Mouse (Mus musculus): ENCODE measurements around the gene Nipal1.

Gene Nipal1

DNA sequence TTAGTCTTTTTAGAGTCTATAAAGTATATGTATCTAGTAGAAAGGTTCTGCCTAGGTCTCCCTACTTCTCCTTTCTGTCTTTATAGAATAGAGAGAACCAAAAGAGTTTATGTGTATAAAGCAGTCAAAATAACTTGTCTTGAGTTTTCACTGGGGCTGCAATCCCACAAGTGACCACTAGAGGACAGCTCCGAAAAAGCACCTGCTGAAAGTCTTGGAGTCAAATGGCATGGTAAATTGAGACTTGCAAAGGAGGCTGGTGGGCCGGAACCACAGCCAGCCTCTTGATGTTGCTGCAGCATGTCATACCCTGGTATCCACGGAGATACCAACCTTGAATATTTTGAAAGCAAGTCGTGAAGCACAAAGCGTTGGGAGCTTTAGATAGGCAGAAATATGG is 17.7 kb downstream of the Nipal1 start:
- DNase-seq (ENCODE audit: low spot score), result peak; percentile 34

- DNase-seq (ENCODE audit: low spot score), result no peak
Observed at GRCm38 (mm10) chr5:72666428-72666827, 18.8 kb downstream of the Nipal1 start.

DNA sequence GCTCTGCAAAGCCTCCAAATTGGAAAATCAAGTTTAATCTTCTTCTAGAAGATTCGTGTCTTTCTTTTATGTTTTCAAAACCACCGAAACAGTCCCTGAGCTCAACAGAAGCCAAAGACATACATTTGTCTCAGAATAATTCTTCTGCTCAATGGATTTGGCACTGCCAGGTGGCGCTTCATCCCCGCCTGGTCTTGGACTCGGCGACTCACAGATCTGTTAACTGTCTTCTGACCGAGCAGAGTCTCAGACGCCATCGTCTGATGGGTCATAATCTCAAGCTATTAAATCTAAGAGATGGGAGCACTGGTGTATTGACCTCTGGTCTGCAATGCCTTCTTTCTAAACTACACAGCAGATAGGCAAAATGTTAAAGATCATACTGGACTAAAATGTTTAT is 20.8 kb downstream of the Nipal1 start:
- DNase-seq (ENCODE audit: low spot score), result no peak

DNA sequence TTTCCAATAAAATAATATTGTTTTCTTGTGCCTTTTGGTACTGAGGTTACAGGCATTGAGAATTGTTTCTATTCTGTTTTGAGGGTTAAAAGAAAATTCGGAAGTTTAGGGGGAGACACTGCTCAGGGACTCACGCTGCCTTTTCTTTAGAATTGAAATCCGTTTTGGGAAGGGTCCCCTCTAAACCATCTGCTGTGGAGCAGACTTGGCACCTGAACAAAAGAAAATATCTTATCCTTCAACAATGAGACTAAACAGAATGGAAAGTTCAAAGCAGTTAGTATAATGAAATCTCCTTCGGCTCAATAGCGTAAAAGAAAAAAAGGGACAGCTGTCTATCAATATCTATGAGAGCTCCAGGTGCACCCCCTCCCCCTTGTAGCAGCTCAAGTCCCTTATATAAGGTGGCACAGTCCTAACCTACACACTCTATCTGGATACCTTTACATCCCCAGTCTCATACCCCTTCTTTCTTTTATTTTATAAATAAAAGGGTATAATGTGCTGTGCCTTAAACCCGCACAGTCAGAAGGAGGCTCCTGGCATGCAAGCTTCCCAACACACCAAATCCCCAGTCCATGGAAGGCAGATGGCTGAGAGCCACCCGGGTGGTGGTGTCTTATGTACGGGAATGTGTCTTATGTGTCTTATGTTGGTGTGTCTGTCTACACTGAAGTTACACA is 23.6 kb downstream of the Nipal1 start:
- no peak for DNase-seq (ENCODE audit: low spot score)

GRCm38 (mm10) chr5:72674994-72675542 is 27.5 kb downstream of the Nipal1 start:
- DNase-seq (ENCODE audit: low spot score), result no peak

DNA sequence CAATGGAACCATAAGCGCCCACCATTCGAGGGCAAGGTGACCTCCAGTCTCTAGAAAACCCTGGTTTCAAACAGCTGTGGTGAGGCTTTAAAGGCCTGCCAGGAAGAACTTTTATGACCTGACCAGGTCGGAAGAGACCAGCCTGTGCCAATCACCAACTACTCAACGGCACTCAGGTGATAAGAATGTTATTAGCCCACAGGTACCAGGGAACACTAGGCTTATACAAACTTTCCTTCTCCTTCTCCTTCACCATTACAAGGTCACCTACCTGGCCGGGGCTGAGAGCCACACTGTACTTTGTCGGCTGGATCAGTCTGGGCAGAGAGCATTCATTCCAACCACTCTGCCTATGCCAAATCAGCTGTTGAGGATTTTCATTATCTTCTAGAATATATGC is 33.9 kb downstream of the Nipal1 start:
- DNase-seq (ENCODE audit: low spot score), result no peak

DNA sequence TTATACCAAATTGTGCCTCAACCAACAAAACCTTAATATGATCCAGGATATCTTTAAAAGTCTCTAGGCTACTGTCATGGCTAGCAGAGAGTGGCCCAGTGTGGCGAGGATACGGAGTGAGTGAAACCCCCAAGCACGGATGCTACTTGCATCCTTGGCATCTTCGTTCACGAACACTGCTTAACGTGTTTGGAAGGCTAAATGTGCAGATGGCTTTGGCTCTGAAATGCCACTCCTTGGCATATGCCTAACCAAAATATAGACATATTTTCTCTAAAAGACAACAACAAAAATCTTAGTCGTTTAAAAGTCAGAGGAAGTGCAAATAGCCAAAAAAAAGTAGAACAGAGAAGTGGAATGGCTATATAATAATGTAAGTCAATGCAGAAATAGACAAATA is 42.0 kb downstream of the Nipal1 start:
- no peak for DNase-seq (ENCODE audit: low spot score)

- no peak for DNase-seq (ENCODE audit: low spot score)
Observed at GRCm38 (mm10) chr5:72690516-72690915, 42.9 kb downstream of the Nipal1 start.

- DNase-seq (ENCODE audit: low spot score), result no peak
Observed at GRCm38 (mm10) chr5:72694684-72695083, 47.1 kb downstream of the Nipal1 start.

DNA sequence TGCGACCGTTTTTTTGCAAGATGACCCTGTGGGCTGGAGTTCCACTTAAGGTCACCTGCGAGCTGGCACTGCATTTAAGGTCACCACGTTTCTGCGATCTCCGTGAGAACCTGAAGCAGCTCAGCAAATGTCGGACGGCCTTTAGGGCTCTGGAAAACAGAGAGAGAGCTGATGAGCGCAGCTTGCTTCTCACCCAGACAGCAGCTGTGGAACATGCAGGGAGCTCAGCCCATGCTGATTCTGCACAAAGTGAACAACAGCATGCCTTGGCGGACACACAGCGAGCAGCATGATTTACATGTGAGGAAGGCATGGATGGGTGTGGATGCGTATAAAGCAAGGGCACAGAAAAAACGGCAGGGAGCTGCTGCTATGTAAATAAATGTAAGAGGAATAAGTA is 48.9 kb downstream of the Nipal1 start:
- peak; percentile 57 for DNase-seq (ENCODE audit: low spot score)

DNA sequence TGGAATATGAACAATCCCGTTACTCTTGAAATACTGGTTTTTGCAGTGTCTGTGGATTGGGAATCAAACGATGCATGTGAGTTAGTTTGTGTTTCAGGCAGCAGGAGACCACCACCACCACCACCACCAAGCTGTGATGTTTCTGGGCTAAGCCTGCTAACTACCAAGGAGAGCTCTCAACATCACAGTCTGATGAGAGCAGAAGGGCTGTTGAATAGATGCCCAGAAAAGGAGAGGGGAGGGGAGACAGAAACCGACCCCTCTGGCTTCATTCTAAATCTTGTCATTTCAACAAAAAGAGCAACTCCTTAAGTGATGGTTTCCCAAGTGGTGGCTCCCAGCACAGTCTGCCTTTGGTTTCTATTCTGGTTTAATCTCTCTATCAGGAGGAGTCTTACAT is 50.7 kb downstream of the Nipal1 start:
- DNase-seq (ENCODE audit: low spot score), result no peak

DNA sequence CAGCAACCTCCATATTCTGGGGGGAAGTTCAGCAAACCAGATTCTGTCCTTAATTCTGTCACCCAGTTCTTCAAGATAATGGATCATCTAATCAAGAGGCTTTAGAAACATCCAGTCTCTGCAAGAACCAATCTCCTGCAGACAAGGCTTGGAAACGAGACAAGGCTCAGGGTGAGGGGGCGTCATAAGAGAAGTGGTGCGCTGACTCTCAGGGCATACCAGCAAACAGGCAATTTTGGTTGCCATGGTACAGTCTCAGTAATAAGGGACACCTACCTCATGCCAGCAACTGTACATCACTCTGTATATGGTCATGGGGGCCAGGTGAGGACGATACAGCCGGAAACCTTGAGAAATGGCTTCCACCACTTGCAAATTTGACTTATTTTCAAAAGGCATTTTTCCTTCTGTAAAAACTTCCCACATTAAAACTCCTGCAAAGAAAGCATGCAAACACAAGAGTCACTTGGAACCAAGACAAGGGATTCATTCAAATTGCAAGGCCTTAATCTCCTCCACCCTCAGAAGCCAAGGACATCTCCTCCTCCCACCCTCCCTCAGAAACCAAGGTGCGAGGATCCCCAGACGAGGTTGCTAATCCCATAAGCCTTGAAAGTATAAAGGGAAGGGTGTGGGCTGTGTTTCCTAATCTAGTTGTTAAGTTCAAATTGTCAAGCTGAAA is 51.4 kb downstream of the Nipal1 start:
- no peak for DNase-seq (ENCODE audit: low spot score)

DNA sequence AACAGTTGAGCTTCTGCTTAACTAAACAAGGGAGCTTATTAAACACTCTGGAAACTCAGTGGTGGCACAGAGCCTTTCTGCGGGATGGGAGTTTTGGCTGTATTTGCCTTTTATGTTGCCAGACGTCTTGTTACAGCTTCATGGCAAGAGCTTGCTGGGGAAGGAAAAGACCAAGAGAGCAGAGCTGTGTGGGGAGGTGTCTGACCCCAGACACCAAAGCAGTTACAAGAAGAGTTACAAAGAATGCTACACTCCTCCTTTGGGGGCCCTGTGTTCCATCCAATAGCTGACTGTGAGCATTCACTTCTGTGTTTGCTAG is 51.9 kb downstream of the Nipal1 start:
- DNase-seq (ENCODE audit: low spot score), result no peak

GRCm38 (mm10) chr5:72702202-72702601 is 54.6 kb downstream of the Nipal1 start:
- no peak for DNase-seq (ENCODE audit: low spot score)

DNA sequence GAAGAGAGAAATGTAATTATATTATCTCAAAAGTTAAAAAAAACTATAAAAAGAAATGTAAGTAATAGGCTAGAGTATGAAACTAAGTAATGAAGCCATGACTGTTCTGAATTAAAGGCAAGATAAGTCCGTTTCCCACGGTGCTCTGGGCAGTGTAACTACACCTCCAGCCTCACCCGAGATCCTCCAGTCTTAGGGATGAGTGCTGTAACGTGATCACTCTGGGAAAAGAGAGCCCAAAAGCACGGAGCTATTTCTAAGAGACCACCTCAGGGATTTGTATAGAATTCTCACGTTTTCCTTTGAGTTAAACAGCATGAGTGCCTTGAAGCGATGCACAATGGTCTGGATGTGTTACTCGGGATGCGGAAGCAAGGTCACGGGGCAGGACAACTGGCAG is 58.5 kb downstream of the Nipal1 start:
- no peak for DNase-seq (ENCODE audit: low spot score)

GRCm38 (mm10) chr5:72706722-72707121 is 59.1 kb downstream of the Nipal1 start:
- DNase-seq (ENCODE audit: low spot score), result no peak

DNA sequence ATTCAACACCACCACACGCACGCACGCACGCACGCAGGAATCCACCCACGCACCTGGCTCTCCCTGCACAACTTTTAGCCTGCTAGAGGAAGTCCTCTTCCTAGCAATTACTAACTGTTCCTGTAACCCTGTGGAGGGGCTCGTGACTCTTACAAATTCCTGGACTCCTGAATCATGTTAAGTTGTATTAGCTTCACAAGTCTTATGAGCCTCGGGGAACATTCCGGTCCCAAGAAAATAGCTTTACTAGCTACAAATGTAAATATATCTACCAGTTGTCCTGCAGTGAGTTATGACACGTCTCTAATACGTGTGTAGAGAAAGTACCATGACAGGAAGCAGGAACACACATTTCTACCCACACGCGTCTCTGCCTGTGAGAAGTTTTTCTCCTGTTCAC is 61.9 kb downstream of the Nipal1 start:
- DNase-seq (ENCODE audit: low spot score), result no peak

GRCm38 (mm10) chr5:72709976-72710375 is 62.4 kb downstream of the Nipal1 start:
- DNase-seq (ENCODE audit: low spot score), result no peak

- peak; percentile 66 for DNase-seq (ENCODE audit: low spot score)
Observed at GRCm38 (mm10) chr5:72710572-72711278, 63.1 kb downstream of the Nipal1 start.

DNA sequence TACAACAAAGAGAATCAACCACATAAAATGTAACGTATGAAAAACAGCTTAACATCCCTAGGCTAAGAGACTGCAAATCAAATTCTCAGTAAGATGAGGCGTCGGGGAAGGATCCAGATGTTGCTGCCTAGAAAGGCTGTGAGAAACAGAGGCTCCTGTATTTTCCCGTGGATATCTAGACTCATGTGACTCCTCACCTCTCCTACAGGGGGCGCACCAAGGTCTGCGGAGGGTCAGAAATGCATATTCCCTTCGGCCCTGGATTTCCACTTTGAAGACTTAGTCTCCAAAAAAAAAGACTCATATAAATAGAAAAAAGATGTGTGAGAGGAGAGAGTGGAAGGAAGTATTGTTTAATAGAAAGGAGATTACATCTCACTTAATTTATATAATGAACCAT is 73.0 kb downstream of the Nipal1 start:
- no peak for DNase-seq (ENCODE audit: low spot score)

All from layer of hippocampus, adult 11-12 months (tissue).